Mouse (Mus musculus): ENCODE results near the gene Ptk6.

The Ptk6 gene

DNA sequence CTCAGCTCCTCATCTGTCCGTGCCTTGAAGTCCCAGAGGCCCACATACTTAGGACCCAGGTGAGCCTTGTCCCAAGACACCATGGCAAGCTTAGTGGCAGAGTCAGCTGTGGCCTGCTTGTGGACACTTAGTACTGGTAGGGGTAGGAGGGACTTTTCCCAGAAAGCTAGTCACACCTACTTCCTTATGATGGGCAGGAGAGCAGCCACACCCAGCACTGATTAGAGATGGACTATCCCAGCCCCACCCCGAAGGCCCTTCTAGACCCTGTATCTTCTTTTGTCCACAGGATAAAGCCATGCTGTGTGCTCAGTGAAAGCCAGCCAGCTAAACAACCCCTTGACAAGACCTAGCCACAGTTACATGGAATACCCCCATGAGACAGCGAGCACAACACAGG lies at the start of gene Ptk6:
Gene Ptk6, minus strand, starts transcription at position 368 of the 400 bp plus-strand sequence.
- DNase-seq (ENCODE audit: low read depth, low spot score) = no peak

DNA sequence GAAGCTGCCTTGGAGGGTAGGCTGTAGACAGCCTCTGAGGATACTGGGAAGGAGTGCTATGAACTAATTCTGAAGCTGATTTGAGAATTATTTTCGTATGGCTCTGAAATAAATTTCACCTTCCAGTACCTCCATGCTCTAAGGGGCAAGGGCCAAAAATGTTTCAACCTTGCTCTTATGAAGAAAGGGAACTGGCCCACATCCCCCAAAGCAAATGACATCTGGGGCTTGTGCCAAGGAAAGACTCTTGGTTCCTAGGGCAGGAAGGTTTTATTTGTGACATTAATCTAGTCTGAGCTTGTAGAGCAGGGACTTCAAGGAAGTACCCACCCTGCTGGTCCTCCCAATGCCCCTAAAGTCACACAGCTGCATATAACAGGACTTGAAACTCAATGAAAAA lies 49.3 kb upstream of the Ptk6 start:
- no peak for DNase-seq (ENCODE audit: low read depth, low spot score)

DNA sequence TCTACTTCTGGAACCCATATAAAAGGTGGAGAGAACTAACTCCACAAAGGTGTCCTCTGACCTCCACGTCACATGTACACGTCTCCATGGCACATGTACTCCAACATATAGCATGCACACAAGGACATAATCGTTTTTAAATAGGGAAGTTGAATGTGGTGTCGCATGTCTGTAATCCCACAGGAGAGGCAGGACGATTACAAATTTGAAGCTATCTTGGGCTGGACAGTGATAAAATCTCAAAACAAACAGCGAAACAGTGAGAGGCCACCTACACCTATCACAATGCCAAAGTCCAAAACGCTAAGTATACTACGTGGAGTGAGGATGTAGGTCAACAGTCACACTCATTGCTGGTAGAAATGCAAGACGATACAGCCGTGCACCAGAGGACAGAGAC lies 46.6 kb upstream of the Ptk6 start:
- no peak for DNase-seq (ENCODE audit: low read depth, low spot score)

DNA sequence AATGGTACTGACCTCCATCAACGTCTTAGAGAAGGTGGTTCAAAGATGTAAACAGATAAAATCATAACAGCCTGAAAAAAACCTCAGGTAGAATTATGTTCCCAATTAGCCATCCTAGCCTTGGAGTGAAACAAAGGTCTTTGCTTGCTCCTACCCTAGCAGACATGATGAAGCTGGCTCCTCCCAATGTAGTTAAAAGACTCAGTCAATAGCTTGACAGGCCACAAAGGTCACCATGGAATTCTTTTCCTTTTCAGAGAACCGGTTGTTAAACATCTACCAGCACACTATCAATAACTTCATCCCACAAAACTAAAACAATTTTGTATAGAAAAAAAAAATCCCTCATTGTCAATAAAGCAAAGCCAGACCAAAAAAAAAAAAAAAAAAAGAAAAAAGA lies 42.4 kb upstream of the Ptk6 start:
- DNase-seq (ENCODE audit: low read depth, low spot score) = no peak

DNA sequence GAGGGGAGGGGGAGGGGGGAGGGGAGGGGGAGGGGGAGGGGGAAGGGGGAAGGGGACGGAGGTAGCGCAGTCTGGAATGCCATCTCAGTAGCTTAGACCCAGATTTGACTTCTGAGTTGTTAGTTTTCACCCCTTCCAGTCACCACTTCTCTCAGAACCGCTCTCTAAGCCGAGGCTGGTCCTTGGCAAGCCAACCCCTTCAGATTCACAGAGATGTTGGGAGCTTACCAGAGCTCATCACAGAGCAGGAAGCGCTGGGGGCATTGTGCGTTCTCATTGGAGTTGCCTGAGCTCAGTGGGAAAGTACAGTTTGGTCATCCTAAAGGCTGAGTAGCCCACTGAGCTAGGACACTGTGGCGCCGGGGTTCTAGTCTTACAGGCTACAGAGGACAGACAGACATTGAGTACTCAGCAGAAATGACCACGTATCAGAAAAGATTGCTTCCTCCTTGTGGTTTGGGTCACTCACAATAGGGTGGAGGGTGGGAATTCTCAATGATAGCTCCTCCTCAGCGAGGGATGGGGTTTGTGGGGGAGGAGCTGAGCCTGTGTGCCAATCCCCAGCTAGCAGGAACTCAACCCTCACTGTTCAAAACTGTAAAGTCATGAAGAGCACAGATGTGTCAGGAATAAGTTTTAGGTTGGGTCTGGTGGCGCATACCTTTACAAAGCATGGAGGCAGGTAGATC lies 41.3 kb upstream of the Ptk6 start:
- DNase-seq (ENCODE audit: low read depth, low spot score) = peak; percentile 35

DNA sequence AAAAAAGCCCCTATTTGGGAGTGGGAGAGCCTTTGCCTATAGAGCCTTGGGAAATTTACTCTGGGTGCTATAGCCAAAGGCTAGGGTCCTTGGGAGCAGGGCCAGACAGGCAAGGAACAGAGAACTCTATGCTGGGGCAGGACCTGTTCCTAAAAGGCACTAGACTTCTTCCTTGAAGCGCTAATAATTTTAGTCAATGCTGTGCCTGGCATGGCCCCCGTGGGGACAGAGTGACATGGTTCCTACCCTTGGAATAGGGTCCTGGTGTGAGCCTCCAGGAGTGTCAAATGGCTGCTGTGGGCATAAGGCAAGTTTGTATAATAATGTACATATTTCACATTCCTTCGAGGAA lies 39.7 kb upstream of the Ptk6 start:
- DNase-seq (ENCODE audit: low read depth, low spot score) = peak; percentile 14

DNA sequence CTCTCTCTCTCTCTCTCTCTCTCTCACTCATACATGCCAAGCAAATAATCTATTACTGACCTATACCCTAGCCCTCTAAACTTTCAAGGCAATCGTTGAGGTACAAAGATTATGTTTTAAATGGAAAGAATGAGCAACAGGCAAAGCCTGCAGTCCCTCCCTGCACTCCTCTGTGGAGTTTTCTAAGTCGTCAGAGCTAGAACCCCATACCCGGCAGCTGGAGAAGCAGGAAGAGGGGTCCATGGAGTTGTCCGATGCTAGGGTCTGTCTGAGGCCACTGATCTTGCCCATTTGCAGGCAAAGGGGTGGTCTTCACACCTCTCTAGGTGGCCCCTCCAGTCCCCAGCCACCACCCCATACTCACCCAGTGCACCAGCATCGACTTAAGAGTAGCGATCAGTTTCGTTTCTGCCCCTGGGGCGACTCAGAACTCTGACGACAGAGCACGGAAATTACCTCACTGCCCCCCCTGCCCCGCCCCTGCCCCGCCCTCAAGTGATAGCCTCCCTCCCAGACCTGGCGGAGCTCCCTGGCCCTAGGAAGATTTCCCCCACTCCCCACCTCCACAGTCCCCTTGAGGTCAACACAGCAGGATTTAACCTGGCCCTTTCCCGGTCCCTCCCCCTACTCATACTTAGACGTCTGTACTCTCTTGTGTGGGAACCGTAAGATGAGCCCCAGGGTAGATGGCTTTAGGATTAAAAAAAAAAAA lies 39.2 kb upstream of the Ptk6 start, which contains the start of gene Helz2:
Gene Helz2, minus strand, starts transcription at position 426 of the 712 bp plus-strand sequence.
- peak; percentile 85 for DNase-seq (ENCODE audit: low read depth, low spot score)

DNA sequence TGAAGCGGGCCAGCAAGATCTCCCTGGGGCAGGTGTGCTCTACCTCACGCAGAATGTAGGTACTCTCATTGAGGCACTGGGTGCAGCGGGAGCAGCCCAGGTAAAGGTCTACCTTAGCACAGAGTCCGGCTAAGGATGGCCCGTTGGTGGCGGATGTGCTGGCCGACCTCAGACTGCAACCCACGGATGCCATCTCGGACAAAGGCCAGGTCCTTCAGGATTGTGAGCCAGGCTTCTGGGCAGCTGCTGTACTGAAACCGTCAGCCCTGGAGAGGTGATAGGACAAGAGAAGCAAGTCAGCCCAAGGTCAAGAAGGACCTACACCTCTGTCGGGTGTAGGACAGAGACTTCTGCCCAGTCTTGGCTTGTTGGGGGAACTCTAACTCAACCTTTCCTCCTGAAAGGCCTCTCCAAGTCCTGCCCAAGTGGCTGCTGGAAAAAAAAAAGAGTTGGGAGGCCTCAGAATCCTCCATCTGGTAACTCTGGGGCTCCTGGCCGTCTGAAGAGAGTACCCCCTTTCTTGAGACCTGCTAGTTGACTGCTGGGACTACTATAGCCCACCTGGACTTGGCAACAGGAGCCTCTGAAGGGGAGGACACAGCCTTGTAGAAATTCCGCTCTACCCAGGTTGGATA lies 38.3 kb upstream of the Ptk6 start:
- DNase-seq (ENCODE audit: low read depth, low spot score) = no peak

DNA sequence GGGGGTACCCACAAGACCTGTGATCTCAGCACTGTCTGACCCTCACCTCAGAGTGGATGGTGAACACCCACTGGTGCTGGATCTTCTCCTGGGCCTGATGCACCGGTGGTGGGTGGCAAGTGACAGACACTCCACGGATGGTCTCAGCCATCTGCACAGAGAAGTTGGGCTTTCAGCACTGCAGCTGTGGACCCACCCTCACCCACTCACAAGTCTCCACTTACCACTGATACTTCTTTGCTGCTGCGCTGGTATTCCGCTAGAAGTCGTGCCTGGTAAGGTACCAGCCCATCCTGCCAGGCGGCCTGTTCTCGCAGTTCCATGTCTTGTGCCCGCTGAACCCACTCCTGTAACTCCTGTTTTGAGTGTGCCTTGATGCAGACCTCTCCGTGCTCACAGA lies 36.7 kb upstream of the Ptk6 start:
- no peak for DNase-seq (ENCODE audit: low read depth, low spot score)

DNA sequence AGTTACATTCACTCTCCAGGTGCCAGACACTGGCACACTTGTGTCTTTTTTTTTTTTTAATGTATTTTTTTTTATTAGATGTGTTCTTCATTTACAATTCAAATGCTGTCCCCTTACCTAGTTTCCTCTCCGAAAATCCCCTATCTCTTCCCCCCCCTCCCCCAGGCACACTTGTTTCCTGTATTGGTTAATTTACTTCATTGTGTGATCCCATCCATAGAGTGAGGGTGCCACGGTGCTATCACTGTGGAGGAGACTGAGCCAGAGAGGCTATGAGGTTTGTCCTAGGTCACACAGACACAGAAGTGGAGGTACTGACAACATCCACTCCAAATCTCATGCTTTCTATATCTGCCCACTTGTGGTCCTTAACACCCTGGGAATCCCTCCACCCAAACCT lies 36.3 kb upstream of the Ptk6 start:
- DNase-seq (ENCODE audit: low read depth, low spot score) = no peak

DNA sequence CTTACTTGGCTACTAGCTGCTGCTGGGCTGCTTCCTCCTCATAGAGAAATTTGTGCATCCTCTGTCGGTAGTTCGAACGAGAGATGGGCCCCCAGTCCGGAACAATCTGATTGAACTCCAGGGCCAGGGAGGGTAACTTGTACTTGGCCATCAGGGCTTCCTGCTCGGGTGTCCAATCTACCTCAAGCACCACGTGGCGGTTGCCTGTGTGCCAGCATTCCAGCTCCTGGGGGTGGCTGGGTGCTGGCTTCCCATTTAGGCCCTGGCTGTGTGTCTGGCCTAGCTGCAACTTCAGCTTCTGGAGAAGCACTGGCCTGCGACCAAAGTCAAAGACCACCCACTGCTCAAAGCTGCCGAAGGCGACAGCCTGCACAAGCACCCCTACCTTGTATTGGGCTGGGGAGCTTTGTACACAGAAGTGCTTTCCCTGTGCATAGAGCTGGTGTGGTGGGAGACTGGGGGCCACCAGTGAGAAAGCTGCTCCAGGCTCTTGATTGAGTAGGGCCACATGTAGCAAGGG lies 35.6 kb upstream of the Ptk6 start:
- no peak for DNase-seq (ENCODE audit: low read depth, low spot score)

DNA sequence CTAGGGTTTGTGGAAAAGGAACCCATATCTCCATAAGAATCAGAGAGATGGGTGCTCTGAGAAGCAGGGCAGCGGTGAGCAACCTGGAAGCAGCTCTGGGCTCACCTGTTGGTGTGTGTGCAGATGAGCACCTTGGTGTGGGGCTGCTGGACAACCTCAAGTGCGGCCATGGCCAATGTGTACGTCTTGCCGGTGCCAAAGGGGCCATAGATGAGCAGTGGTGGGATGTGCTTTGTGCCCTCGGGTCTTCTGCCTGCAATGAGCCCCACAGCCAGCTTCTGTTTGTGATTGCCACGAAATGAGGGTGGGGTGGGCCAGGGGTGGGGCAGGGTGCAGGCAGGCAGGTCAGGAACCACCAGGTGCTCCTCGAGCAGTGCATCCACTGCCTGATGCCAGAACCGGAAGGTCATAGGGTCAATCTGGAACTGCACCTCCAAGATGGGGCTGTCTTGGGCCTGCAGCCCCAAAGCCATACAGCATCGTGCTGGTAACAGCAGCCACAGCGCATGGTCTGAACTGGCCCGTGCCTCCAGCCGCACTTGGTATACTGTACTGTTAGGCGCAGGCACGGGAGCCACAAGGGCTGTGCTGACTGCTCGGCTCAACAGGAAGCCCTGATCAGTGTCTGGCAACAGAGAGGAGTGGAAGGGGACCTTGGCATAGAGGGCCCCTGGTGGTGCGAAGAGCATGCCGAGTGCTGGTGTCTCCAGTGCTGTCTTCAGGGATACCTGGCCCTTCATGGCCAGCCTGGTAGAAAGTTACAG lies 34.8 kb upstream of the Ptk6 start:
- no peak for DNase-seq (ENCODE audit: low read depth, low spot score)

DNA sequence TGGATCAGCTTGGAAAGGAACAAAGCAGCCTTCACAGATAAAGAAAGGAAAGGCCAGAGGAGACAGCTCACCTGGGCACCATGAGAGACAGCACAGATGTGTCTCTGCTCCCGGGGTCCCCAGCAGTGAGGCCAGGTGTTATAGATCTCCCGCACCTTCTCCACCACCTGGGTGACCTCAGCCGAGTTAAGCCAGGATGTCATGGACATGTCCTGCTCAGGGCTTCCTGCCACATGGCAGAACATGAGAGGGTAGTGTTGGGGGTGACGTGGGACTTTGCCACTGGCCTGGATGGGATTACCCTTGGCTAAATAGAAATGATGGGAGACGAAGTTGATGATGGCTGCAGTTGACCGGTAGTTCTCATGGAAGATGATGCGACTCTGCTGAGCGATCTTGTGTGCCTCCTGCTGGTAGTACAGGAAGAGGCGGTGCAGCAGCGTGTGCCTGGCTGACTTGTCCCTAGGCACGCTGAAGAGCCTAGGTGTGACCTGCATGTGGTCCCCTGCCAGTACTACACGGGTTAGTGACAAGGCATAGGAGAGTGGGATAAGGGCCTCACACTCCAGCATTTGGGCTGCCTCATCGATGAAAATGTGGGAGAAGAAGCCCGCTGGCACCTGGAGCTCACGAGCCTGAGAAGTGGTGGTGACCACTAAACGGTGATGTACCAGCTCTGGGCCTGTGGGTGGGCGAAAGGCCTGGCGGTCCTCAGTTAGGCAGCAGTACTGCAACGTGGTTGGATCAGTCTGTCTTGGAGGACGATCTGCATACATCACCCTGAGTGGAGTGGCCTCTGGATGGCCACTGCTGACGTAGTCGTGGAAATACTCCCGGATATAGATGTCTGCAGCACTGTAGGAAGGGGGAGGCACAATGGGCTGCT lies 33.3 kb upstream of the Ptk6 start:
- no peak for DNase-seq (ENCODE audit: low read depth, low spot score)

DNA sequence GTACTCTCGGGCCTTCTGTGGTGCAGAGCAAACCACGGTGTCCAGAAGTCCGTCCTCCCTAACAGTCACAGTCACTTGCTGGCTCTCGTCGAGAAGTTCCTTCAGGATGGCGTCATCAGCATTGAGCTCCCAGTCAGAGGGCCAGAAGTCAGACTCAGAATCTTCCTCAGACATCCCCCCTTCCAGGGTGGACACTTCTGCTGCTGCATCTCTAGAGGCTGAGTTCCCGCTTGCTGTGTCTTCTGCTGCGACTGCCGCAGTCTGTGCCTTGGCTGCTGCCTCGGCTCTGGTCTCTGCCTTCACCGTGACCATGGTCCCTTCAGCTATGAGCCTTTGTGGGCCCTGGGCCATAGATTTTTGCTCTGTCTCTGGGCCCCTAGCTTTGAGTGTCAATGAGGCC lies 32.1 kb upstream of the Ptk6 start:
- no peak for DNase-seq (ENCODE audit: low read depth, low spot score)

DNA sequence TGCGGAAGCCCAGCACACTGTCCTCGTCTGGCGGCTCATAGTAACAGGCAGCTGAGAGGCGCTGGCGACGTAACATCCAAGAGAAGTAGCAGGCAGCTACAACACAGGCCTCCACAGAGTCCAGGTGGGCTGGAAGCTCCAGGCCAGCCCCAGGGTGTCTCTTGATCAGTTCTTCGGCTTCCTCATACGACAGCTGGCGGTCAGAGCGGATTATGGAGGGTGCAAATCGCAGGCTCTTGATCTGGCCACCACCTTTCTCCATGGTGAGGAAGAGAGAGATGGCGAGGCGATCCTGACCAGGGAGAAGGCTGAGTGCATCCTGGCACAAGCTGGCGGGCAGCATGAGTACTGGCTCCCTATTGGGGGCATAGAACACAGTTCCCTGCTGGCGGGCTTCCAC lies 30.9 kb upstream of the Ptk6 start:
- no peak for DNase-seq (ENCODE audit: low read depth, low spot score)

DNA sequence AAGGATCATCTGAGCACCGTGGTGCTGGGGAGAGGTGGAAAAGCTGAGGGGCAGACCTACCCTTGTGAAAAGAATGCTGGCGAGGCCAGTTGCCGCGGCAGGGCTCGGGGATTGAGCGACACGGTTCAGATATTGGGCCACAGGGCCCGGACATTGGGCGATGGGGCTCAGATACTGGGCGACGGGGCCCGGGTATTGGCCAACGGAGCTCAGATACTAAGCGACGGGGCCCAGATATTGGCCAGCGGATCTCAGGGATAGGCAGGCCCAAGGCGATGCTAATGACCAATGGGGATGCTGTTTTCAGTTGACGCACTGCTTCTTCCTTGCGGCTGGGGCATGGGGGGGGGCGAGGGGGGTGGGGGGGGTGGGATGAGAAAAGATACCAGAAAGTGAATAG lies 28.6 kb upstream of the Ptk6 start:
- DNase-seq (ENCODE audit: low read depth, low spot score) = no peak

DNA sequence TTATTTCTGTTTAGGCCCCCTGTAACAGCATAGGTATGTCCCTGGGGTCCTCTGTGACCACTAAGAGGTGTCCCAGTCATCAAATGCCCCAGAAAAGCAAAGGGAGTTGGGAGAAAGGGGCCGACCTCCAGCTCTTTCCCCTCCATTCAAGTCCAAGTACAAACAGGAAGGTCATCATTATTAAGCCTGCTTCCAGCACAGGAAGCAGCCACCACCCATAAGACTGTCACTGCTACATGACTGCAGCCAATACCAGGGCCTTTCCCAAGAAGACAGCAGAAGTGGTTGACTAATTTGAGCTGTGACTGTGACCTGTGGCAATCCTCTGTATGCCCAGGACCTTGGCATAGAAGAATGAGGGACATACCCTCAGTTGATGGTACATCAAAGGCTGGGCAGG lies 25.7 kb upstream of the Ptk6 start:
- DNase-seq (ENCODE audit: low read depth, low spot score) = no peak

DNA sequence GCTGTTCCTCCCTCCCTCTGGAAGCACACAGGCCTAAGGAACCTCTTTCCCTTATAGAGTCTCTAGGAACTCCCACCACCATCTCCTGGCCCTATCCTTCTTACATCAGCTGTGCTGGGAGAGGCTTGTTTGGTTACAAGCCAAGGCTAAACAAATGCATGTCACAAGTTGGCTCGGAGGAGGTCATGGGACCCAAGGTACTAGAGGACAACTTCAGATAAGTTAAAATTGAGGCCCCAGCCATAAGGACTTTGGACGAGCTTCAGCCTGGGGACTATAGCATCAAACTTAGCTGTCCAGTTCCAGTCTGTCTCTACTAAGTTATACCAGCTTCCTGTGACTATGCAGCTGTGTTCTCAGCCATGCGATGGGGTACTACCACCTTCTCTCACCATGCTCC lies 24.5 kb upstream of the Ptk6 start:
- DNase-seq (ENCODE audit: low read depth, low spot score) = no peak

DNA sequence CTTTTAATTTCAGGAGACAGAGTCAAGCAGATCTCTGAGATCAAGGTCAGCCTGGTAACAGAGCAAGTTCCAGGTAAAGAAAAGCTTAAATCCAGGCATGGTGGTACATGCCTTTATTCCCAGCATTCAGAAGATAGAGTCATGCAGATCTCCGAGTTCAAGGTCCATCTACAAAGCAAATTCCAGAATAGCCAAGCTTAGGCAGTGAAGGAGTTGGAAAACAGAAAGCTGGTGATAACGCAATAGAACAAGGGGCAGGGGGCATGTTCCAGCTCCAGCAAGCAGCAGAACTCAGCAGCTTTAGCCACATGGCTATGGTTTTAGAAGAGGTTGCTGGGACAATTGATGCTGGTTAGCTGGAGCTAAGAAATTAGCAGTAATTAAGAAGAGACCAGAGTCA lies 22.4 kb upstream of the Ptk6 start:
- no peak for DNase-seq (ENCODE audit: low read depth, low spot score)

DNA sequence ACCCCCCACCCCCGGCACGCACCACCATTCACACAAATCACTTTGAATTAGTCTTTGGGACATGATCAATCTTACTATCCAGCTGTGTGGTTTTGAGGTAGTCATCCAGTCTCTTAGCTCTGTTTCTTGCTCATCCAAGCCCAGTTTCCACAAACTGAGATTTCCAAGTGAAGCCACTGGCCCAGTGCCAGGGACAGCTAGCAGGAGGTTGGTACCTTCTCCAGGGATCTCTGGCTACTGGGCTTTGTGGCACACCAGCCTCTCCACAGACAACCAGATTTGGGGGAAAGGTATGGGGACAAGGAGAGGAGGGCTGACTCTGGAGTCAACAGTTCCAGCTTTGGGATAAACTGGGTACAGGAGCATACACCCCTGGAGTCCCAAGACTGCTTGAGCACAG lies 17.8 kb upstream of the Ptk6 start:
- DNase-seq (ENCODE audit: low read depth, low spot score) = no peak

DNA sequence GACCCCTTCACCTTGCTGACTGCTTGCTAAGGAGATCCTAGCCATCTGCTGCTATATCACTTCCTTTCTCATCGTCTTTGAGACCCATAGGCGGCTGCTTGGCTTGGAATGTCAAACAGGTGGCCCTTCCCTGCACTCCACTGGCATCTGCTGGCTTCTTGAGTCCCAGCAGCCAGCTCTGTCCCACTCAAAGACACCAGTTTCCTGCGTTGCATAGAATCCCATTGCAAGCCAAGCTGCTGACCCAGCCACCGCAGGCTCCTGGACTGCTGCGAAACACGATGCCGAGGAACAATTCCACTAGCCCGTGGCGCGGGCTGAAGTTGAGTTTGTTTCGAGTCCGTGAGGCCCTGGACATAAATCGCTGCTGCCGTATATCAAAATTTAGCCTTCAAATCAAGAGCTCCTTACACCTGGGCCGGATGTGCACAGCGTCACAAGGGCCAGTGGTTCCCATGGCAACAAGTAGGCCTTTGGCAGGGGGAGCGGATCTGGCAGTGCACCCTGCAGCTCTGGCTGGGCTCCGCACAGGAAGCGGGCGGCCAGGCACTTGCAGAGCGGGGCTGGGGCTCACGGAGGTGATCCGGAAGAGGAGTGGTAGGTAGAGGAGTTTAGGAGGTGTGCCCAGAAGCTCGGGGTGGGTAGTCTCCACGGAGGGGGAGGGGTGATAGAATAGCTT lies 17.1 kb upstream of the Ptk6 start, which contains the start of gene Fndc11:
Gene Fndc11, plus strand, starts transcription at position 476 of the 679 bp plus-strand sequence.
- no peak for DNase-seq (ENCODE audit: low read depth, low spot score)

Measured in 3T3-L1 (cell line).